Mouse (Mus musculus) ovary, postnatal 10 days (tissue): ENCODE results near the gene Srek1ip1.

ENCODE experiments used
- DNase-seq: peaks from one replicate; pipeline ENCODE4 v3.0.0; 2022; ENCODE audit warnings: low spot score

Gene Srek1ip1

GRCm38 (mm10) chr13:104843295-104844089 is 51.2 kb downstream of the Srek1ip1 start:
- no peak for DNase-seq

GRCm38 (mm10) chr13:104853645-104854044 is 61.4 kb downstream of the Srek1ip1 start:
- no peak for DNase-seq

- peak; percentile 2 for DNase-seq
These were observed 71.1 kb downstream of the Srek1ip1 start, which contains the start of gene Shisal2b for GRCm38 (mm10) chr13:104863127-104863979. Shisal2b (minus strand) TSS chr13:104863893.

- no peak for DNase-seq
These were observed 74.4 kb downstream of the Srek1ip1 start for GRCm38 (mm10) chr13:104866726-104867125.

- DNase-seq: no peak
These were observed 77.6 kb downstream of the Srek1ip1 start for GRCm38 (mm10) chr13:104869907-104870306.

- DNase-seq: no peak
These were observed 86.2 kb downstream of the Srek1ip1 start for GRCm38 (mm10) chr13:104878508-104878907.

- no peak for DNase-seq
These were observed 91.4 kb downstream of the Srek1ip1 start for GRCm38 (mm10) chr13:104883566-104884249.

- no peak for DNase-seq
These were observed 94.2 kb downstream of the Srek1ip1 start for GRCm38 (mm10) chr13:104886308-104887032.
